Mouse (Mus musculus) stomach, embryonic 15.5 days (tissue): Measurements from ENCODE around the gene Tfap4. TPM values are rescaled to one million over a fixed set of nuclear protein-coding genes. Genes with fewer than 3 reads are reported as not detected.

Experiments
- ATAC-seq: fragments of 200-750 bp; cut with Nextera tagmentation; 2 replicates; pipeline ENCODE4 v1.8.0; 2017; ENCODE audit warnings: low read depth, moderate number of reproducible peaks, moderate TSS enrichment; ENCODE audit not compliant: insufficient read depth, low FRiP score
- H3K27ac ChIP-seq: fragments of 300-500 bp; sonication (generic); 2 replicates; pipeline ENCODE4 v1.5.1; 2015; ENCODE audit warnings: mild to moderate bottlenecking, inconsistent platforms
- H3K27me3 ChIP-seq: fragments of 300-500 bp; sonication (generic); replicated peaks from 2 replicates; pipeline ENCODE4 v1.6.1; 2015; ENCODE audit warnings: inconsistent platforms
- H3K36me3 ChIP-seq: fragments of 300-500 bp; sonication (generic); 2 replicates; pipeline ENCODE4 v1.6.1; 2015; ENCODE audit warnings: inconsistent platforms
- H3K4me1 ChIP-seq: fragments of 300-500 bp; sonication (generic); 2 replicates; pipeline ENCODE4 v1.6.1; 2015; ENCODE audit warnings: inconsistent platforms
- H3K4me2 ChIP-seq: fragments of 300-500 bp; sonication (generic); 2 replicates; pipeline ENCODE4 v1.6.1; 2015; ENCODE audit warnings: mild to moderate bottlenecking, inconsistent platforms
- H3K4me3 ChIP-seq: fragments of 300-500 bp; sonication (generic); replicated peaks from 2 replicates; pipeline ENCODE4 v1.5.1; 2015; ENCODE audit warnings: inconsistent platforms
- H3K9ac ChIP-seq: fragments of 300-500 bp; sonication (generic); 2 replicates; pipeline ENCODE4 v1.6.1; 2015; ENCODE audit warnings: inconsistent platforms
- H3K9me3 ChIP-seq: fragments of 300-500 bp; sonication (generic); 2 replicates; pipeline ENCODE4 v1.6.1; 2016; ENCODE audit warnings: inconsistent platforms
- WGBS: fragments of 180-500 bp; shearing (Covaris S2); methylation state at CpG from one replicate; pipeline ENCODE4 v1.1.7; 2015; 5-methylcytosine and 5-hydroxymethylcytosine counted together
- polyA plus RNA-seq: library from polyadenylated mRNA; unstranded; fragments of >200 nt; fragmentation: Nextera tagmentation; extraction: Ambion mirVana; gene quantifications from 2 replicates; pipeline ENCODE4 v1.2.1, GENCODE M21; 2015

Gene Tfap4
- polyA plus RNA-seq, 1 experiment from 2014 or later: 20.3 TPM

DNA sequence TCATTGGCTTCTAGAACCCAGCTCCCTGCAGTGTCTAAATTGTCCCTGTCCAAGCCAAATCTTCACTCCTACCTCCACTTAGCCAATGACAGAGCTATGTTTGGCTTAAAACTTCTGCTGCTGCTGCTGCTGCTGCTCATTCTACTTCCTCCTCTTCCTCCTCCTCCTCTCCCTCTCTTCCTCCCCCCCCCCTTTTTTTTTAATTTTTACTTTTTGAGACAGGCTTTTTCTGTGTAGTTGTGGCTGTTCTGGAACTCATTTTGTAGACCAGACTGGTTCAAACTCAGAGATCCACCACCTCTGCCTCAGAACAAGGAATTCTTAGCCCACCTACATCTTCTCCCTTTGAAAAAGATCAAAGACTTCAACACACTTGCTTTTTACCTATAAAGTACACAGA lies 57.1 kb downstream of the Tfap4 start:
- H3K27ac ChIP-seq: no peak overlapping the region
- H3K36me3 ChIP-seq: no peaks in the 10 kb centered on the region
- ATAC-seq: no peak
- no peaks in the 10 kb centered on the region for H3K27me3 ChIP-seq
- no peak overlapping the region for H3K9ac ChIP-seq
- no peak overlapping the region for H3K4me3 ChIP-seq
- H3K4me2 ChIP-seq: no peak overlapping the region
- H3K4me1 ChIP-seq: no peaks in the 10 kb centered on the region
- no peaks in the 10 kb centered on the region for H3K9me3 ChIP-seq

DNA sequence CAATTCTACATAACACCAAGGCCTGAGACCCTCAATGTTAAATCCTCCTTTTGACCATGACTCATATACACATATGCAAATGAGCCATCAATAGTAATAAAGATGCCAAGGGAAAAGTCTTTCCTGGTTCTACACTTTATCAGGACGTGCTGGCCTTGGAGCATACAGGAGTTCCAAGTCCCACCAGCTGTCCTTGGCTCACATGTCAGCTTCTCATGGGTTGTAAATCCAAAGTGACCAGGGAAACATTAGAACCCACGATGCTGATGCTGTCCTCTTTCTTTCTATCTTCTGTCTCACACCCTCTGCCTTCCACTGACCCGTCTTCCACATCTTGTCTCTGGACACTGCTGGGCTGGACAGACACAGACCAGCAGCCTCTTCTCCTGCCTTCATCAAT lies 58.0 kb downstream of the Tfap4 start:
- Histone ChIP-seq H3K36me3 (no peaks in the 10 kb centered on the region), H3K9me3 (no peaks in the 10 kb centered on the region), H3K4me3 (no peak overlapping the region), H3K27ac (no peak overlapping the region), H3K27me3 (no peaks in the 10 kb centered on the region), H3K9ac (no peak overlapping the region), H3K4me1 (no peaks in the 10 kb centered on the region), H3K4me2 (no peak overlapping the region)
- WGBS: 80% methylated on average over 3 of the region's 3 CpGs
- no peak for ATAC-seq

DNA sequence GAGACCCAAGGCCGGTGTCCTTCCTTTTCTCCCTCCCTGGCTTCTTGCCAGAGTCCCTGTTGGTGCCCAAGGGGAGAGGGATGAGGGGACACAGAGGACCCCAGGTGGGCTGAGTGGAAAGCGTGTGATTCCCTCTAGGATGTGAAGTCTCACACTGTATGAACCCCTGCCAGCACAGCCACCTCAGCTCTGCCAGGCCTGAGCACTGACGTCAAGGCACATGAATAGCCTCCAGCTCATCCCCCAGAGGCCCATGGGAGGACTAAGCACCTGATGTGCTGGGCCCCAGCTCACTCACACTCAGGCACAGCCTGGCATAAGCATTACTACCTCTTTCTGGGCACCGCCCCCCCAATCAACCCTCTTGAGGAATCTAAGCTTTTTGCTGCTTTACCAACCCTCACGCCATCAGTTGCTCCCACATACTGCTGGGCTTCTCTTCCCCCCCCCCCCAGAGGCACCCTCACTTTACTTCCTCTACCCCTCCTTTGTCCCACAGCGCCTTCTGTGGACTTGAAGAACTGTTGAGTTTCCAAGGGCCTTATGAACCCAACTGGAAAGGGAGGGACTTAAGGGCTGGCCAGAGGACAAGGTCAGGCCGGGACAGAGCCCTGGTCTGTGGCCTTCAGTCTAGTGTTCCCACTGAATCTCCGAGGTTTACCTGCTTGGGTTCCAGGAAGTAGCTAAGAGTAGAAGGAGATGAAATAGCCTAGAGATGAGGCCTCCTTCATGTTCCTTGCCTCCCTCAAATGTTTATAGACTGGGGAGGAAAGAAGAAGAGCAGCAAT lies 58.9 kb downstream of the Tfap4 start:
- Histone ChIP-seq H3K9ac (no peak overlapping the region), H3K4me3 (no peak overlapping the region), H3K4me2 (no peak overlapping the region), H3K9me3 (no peaks in the 10 kb centered on the region), H3K27me3 (no peaks in the 10 kb centered on the region), H3K36me3 (no peaks in the 10 kb centered on the region), H3K27ac (no peak overlapping the region), H3K4me1 (no peaks in the 10 kb centered on the region)
- ATAC-seq: 0 out of 2 replicates have a peak, but pooled peaks have one; percentile 32
- WGBS: 84% methylated on average over 8 of the region's 8 CpGs

DNA sequence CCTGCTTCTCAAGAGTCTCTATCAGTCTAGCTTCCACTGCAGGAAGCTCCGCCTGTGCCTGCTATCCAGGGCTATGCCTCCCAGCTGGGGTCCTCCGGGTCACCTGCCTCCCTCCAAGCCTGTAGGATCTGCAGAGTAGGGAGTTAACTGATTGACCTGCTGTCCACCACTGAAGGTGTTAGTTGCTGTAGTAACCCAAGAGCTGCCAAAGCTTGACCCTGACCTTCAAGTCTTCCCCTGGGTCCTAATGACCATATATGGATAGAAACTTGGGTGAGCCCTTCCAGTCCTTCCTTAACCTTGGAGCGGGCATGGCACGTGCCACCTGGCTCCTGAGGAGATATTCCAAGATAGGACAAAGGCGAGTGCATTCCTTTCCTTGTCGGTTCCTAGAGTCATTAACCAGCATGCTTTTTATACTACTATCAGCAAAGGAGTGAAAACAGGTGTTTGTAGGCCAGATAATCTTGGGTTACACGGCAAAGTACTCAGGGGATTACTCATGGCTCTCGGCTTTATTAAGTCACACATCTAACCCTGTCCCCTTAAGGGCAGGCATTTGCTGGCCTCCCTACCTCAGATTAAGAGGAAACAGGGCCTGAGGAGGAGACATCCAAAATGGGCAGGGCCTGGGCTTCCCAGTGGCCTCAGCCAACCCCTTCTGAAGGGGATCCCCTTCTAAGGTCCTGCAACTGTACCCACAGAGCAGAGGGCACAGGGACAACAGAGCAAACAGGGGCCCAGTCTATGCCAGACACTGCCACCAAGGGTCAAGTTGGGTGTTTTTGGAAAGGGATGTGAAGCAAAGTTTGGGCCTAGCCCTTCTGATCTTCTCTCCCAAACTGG lies 61.7 kb downstream of the Tfap4 start:
- 60% methylated on average over 8 of the region's 8 CpGs for WGBS
- no peak overlapping the region for H3K27ac ChIP-seq
- no peaks in the 10 kb centered on the region for H3K4me1 ChIP-seq
- H3K9me3 ChIP-seq: no peaks in the 10 kb centered on the region
- H3K4me3 ChIP-seq: no peak overlapping the region
- H3K27me3 ChIP-seq: no peaks in the 10 kb centered on the region
- H3K36me3 ChIP-seq: no peaks in the 10 kb centered on the region
- no peak overlapping the region for H3K9ac ChIP-seq
- ATAC-seq: peak; percentile 32
- H3K4me2 ChIP-seq: no peak overlapping the region

DNA sequence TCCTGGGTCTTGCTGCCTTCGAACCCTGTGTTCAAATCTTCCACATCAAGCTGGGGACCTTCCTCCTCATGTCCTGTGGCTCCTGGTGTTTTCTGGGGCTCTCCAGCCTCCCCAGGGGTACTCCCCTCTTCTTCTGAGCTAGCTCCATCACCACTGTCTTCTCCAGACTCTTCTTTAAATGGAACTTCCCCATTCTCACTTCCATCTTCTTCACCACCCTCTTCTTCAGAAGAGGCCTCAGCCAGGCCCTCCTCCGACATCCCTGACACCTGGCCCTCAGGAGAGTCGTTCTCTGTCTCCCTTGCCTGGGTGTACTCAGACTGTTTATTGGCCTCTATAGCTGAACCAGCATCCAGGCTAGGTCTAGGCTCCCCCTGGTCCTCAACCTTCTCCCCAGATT lies 63.2 kb downstream of the Tfap4 start:
- Histone ChIP-seq H3K36me3 (no peaks in the 10 kb centered on the region), H3K9me3 (no peaks in the 10 kb centered on the region), H3K9ac (no peak overlapping the region), H3K27ac (no peak overlapping the region), H3K4me1 (no peaks in the 10 kb centered on the region), H3K4me3 (no peak overlapping the region), H3K4me2 (no peak overlapping the region), H3K27me3 (no peaks in the 10 kb centered on the region)
- WGBS: 79% methylated on average over 3 of the region's 3 CpGs
- ATAC-seq: no peak

DNA sequence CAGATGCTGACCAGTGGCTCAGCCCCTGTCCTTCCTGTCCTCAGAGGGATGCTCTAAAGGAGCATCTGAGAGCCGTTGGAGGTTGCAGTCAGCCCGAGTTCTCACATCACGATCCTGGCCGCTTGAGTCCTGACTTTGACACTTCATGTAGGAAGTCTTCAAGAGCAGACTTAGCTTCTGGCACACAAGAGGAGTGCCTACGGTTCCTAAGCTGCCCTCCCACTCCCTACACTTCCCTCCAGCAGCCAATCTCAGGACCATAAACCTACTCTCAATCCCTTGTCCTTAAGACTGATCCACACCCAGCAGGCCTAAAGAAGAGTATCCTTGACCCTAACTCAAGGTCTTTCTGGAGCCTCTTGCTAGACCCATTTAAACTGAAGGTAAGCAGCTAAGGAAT lies 63.8 kb downstream of the Tfap4 start:
- H3K4me2 ChIP-seq: no peak overlapping the region
- H3K4me3 ChIP-seq: no peak overlapping the region
- H3K9ac ChIP-seq: no peak overlapping the region
- no peaks in the 10 kb centered on the region for H3K9me3 ChIP-seq
- ATAC-seq: no peak
- no peaks in the 10 kb centered on the region for H3K27me3 ChIP-seq
- H3K4me1 ChIP-seq: no peaks in the 10 kb centered on the region
- 77% methylated on average over 5 of the region's 5 CpGs for WGBS
- no peak overlapping the region for H3K27ac ChIP-seq
- H3K36me3 ChIP-seq: no peaks in the 10 kb centered on the region

Other genes starting within 250 kb of the Tfap4 start
- gene Adcy9, start 139.4 kb downstream of the Tfap4 start, polyA plus RNA-seq: 1.6 and 1.7 TPM in 2 replicates
- gene Srl, start 18.0 kb downstream of the Tfap4 start, polyA plus RNA-seq: 9.3 and 13.7 TPM in 2 replicates
- 27.9 and 30.6 TPM in 2 replicates for gene Glis2, start 34.9 kb upstream of the Tfap4 start, polyA plus RNA-seq
- gene Pam16, start 65.1 kb upstream of the Tfap4 start, polyA plus RNA-seq: 46.5 and 75.7 TPM in 2 replicates
- gene Vasn, start 80.1 kb upstream of the Tfap4 start, polyA plus RNA-seq: 17.2 and 17.3 TPM in 2 replicates
- gene Dnaja3, start 80.1 kb upstream of the Tfap4 start, polyA plus RNA-seq: 68.4 and 77.6 TPM in 2 replicates
- 16.3 and 20.8 TPM in 2 replicates for gene Coro7, start 119.9 kb upstream of the Tfap4 start, polyA plus RNA-seq
- gene Nmral1, start 159.5 kb upstream of the Tfap4 start, polyA plus RNA-seq: 52.6 and 63.4 TPM in 2 replicates
- gene Hmox2, start 166.5 kb upstream of the Tfap4 start, polyA plus RNA-seq: 86.1 and 89.4 TPM in 2 replicates
- gene Cdip1, start 230.4 kb upstream of the Tfap4 start, polyA plus RNA-seq: 73.1 and 82.1 TPM in 2 replicates